Mouse (Mus musculus) kidney, postnatal 14 days (tissue): Measurements from ENCODE around the gene Adamtsl2.

ENCODE experiments used
- DNase-seq: peaks from one replicate; pipeline ENCODE4 v3.0.0; 2022; ENCODE audit warnings: mixed read lengths

Adamtsl2 gene

GRCm38 (mm10) chr2:27079152-27079584 is at the start of gene Adamtsl2:
Gene Adamtsl2, plus strand, starts transcription at chr2:27079379.
- peak; percentile 93 for DNase-seq

GRCm38 (mm10) chr2:27032361-27032760 is 46.8 kb upstream of the Adamtsl2 start:
- DNase-seq, result no peak

GRCm38 (mm10) chr2:27036003-27036402 is 43.2 kb upstream of the Adamtsl2 start:
- DNase-seq, result no peak

- no peak for DNase-seq
Observed at GRCm38 (mm10) chr2:27037008-27037407, 42.2 kb upstream of the Adamtsl2 start.

GRCm38 (mm10) chr2:27038596-27038995 is 40.6 kb upstream of the Adamtsl2 start:
- peak; percentile 86 for DNase-seq

- DNase-seq, result peak; percentile 53
Observed at GRCm38 (mm10) chr2:27039286-27039685, 39.9 kb upstream of the Adamtsl2 start.

GRCm38 (mm10) chr2:27042131-27042844 is 36.9 kb upstream of the Adamtsl2 start:
- DNase-seq, result peak; percentile 80

- DNase-seq, result peak; percentile 89
Observed at GRCm38 (mm10) chr2:27043461-27043860, 35.7 kb upstream of the Adamtsl2 start.

- no peak for DNase-seq
Observed at GRCm38 (mm10) chr2:27044166-27044565, 35.0 kb upstream of the Adamtsl2 start.

GRCm38 (mm10) chr2:27044641-27045040 is 34.5 kb upstream of the Adamtsl2 start:
- no peak for DNase-seq

- peak; percentile 88 for DNase-seq
Observed at GRCm38 (mm10) chr2:27045979-27046770, 33.0 kb upstream of the Adamtsl2 start.

GRCm38 (mm10) chr2:27049408-27049807 is 29.8 kb upstream of the Adamtsl2 start:
- no peak for DNase-seq

- DNase-seq, result no peak
Observed at GRCm38 (mm10) chr2:27058251-27058650, 20.9 kb upstream of the Adamtsl2 start.

GRCm38 (mm10) chr2:27058751-27059150 is 20.4 kb upstream of the Adamtsl2 start:
- DNase-seq, result no peak

GRCm38 (mm10) chr2:27059187-27059586 is 20.0 kb upstream of the Adamtsl2 start:
- DNase-seq, result no peak

- DNase-seq, result no peak
Observed at GRCm38 (mm10) chr2:27067124-27067523, 12.1 kb upstream of the Adamtsl2 start.

GRCm38 (mm10) chr2:27067996-27068395 is 11.2 kb upstream of the Adamtsl2 start:
- no peak for DNase-seq

- no peak for DNase-seq
Observed at GRCm38 (mm10) chr2:27069646-27070045, 9.5 kb upstream of the Adamtsl2 start.

- no peak for DNase-seq
Observed at GRCm38 (mm10) chr2:27070247-27070813, 8.8 kb upstream of the Adamtsl2 start.

GRCm38 (mm10) chr2:27071137-27071536 is 8.0 kb upstream of the Adamtsl2 start:
- DNase-seq, result peak; percentile 87

GRCm38 (mm10) chr2:27071978-27072377 is 7.2 kb upstream of the Adamtsl2 start, which contains the start of gene Mymk:
Gene Mymk, minus strand, starts transcription at chr2:27072179.
- DNase-seq, result no peak

- no peak for DNase-seq
Observed at GRCm38 (mm10) chr2:27073407-27073806, 5.8 kb upstream of the Adamtsl2 start.

GRCm38 (mm10) chr2:27074804-27075203 is 4.4 kb upstream of the Adamtsl2 start:
- DNase-seq, result peak; percentile 80

- DNase-seq, result peak; percentile 71
Observed at GRCm38 (mm10) chr2:27075485-27075884, 3.7 kb upstream of the Adamtsl2 start.
